Mouse (Mus musculus): ENCODE data around the gene Ermap. TPM values are rescaled to one million over a fixed set of nuclear protein-coding genes. Genes with fewer than 3 reads are reported as not detected.
A peak's percentile ranks its signal among the peaks of the same experiment; 100 is the strongest.

The Ermap gene
- polyA plus RNA-seq, 1 experiment from 2014 or later = 7.0 TPM

DNA sequence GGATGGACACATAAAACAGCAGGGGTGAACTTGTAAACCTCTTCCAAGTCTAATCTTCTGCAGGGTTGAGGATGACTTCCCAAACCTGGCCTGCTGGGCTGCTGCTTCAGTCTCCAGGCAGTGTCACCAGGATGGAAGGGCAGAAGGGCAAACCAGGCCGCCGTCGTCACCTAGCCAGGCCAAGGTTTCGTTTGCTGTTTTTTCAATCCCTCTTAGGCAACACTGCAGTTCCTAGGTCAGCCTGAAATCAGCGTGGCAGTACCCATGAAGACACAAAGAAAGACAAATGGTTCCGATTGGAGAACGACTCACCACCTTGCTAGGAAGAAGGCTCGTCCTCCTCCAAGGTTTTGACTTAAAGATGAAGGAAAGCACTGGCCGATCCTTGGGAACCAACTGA lies 35.9 kb upstream of the Ermap start:
- Histone ChIP-seq H3K27me3 (ENCODE audit: control insufficient read depth, insufficient read depth, low read length) (no peaks in the 10 kb centered on the region), H3K9me3 (replicated peaks; ENCODE audit: control insufficient read depth, low read length) (no peaks in the 10 kb centered on the region), H3K9ac (replicated peaks; ENCODE audit: low read length) (no peak overlapping the region), H3K4me2 (ENCODE audit: low read depth, low read length) (no peak overlapping the region), H3K4me1 (ENCODE audit: control insufficient read depth, insufficient read depth, low read length) (no peaks in the 10 kb centered on the region), H3K27ac (replicated peaks; ENCODE audit: low read depth, low read length) (no peak overlapping the region), H3K36me3 (replicated peaks; ENCODE audit: control insufficient read depth, insufficient read depth, low read depth, low read length) (peaks cover 14% of the 10 kb centered on the region), H3K4me3 (ENCODE audit: low read depth, low read length) (no peak overlapping the region)
- DNase-seq (ENCODE audit: low spot score) (no peak), ATAC-seq (replicated peaks; ENCODE audit: insufficient number of reproducible peaks, low FRiP score, low TSS enrichment, low read depth) (no peak)
- WGBS = 90% methylated on average over 9 of the region's 9 CpGs

- H3K9me3 ChIP-seq (replicated peaks; ENCODE audit: control insufficient read depth, low read length) = no peaks in the 10 kb centered on the region
- H3K27me3 ChIP-seq (ENCODE audit: control insufficient read depth, insufficient read depth, low read length) = no peaks in the 10 kb centered on the region
- H3K4me1 ChIP-seq (ENCODE audit: control insufficient read depth, insufficient read depth, low read length) = no peaks in the 10 kb centered on the region
- WGBS = 93% methylated on average over 3 of the region's 3 CpGs
- no peak overlapping the region for H3K27ac ChIP-seq (replicated peaks; ENCODE audit: low read depth, low read length)
- H3K9ac ChIP-seq (replicated peaks; ENCODE audit: low read length) = no peak overlapping the region
- no peak for ATAC-seq (replicated peaks; ENCODE audit: insufficient number of reproducible peaks, low FRiP score, low TSS enrichment, low read depth)
- DNase-seq (ENCODE audit: low spot score) = no peak
- H3K4me2 ChIP-seq (ENCODE audit: low read depth, low read length) = no peak overlapping the region
- H3K36me3 ChIP-seq (replicated peaks; ENCODE audit: control insufficient read depth, insufficient read depth, low read depth, low read length) = peaks cover 14% of the 10 kb centered on the region
- H3K4me3 ChIP-seq (ENCODE audit: low read depth, low read length) = no peak overlapping the region
These were observed 34.7 kb upstream of the Ermap start for GRCm38 (mm10) chr4:119224534-119224933.

DNA sequence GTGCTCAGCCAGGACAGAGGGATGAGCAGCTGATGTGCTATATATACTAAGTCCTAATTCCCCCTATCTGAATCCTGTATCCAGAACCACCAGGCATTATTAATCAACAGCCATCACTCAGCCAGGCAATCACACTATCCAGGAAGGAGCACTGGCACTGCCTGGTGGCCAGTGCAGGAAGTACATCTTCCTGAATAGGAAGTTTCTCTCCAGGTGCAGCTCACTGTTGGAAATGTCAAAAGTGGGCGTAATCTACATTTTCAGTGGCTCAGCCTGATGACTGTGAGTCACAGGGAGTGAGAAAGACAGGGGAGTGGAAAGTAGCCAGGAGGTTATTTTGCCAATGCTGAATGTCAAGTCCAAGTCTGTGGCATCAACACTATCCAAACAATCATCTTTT lies 33.9 kb upstream of the Ermap start:
- H3K36me3 ChIP-seq (replicated peaks; ENCODE audit: control insufficient read depth, insufficient read depth, low read depth, low read length) = peaks cover 14% of the 10 kb centered on the region
- H3K9ac ChIP-seq (replicated peaks; ENCODE audit: low read length) = no peak overlapping the region
- 96% methylated on average over 1 of the region's 1 CpGs for WGBS
- no peaks in the 10 kb centered on the region for H3K4me1 ChIP-seq (ENCODE audit: control insufficient read depth, insufficient read depth, low read length)
- no peaks in the 10 kb centered on the region for H3K9me3 ChIP-seq (replicated peaks; ENCODE audit: control insufficient read depth, low read length)
- no peaks in the 10 kb centered on the region for H3K27me3 ChIP-seq (ENCODE audit: control insufficient read depth, insufficient read depth, low read length)
- no peak overlapping the region for H3K27ac ChIP-seq (replicated peaks; ENCODE audit: low read depth, low read length)
- DNase-seq (ENCODE audit: low spot score) (peak; percentile 48), ATAC-seq (replicated peaks; ENCODE audit: insufficient number of reproducible peaks, low FRiP score, low TSS enrichment, low read depth) (no peak)
- H3K4me2 ChIP-seq (ENCODE audit: low read depth, low read length) = no peak overlapping the region
- H3K4me3 ChIP-seq (ENCODE audit: low read depth, low read length) = no peak overlapping the region

- DNase-seq (ENCODE audit: low spot score) (peak; percentile 18), ATAC-seq (replicated peaks; ENCODE audit: insufficient number of reproducible peaks, low FRiP score, low TSS enrichment, low read depth) (no peak)
- whole genome bisulfite sequencing = 11% methylated on average over 11 of the region's 11 CpGs
- Histone ChIP-seq H3K4me1 (ENCODE audit: control insufficient read depth, insufficient read depth, low read length) (no peaks in the 10 kb centered on the region), H3K27me3 (ENCODE audit: control insufficient read depth, insufficient read depth, low read length) (no peaks in the 10 kb centered on the region), H3K36me3 (replicated peaks; ENCODE audit: control insufficient read depth, insufficient read depth, low read depth, low read length) (no peaks in the 10 kb centered on the region), H3K9me3 (replicated peaks; ENCODE audit: control insufficient read depth, low read length) (no peaks in the 10 kb centered on the region), H3K4me2 (ENCODE audit: low read depth, low read length) (no peak within 1 kb of the TSS), H3K27ac (replicated peaks; ENCODE audit: low read depth, low read length) (no peak within 1 kb of the TSS), H3K9ac (replicated peaks; ENCODE audit: low read length) (no peak within 1 kb of the TSS), H3K4me3 (ENCODE audit: low read depth, low read length) (no peak within 1 kb of the TSS)
These were observed 28.4 kb upstream of the Ermap start, which contains the start of gene Tmem269 for GRCm38 (mm10) chr4:119218169-119218568. Tmem269 (minus strand) TSS chr4:119218217.

GRCm38 (mm10) chr4:119216667-119217066 lies 26.9 kb upstream of the Ermap start:
- Histone ChIP-seq H3K9ac (replicated peaks; ENCODE audit: low read length) (no peak overlapping the region), H3K4me3 (ENCODE audit: low read depth, low read length) (no peak overlapping the region), H3K27ac (replicated peaks; ENCODE audit: low read depth, low read length) (no peak overlapping the region), H3K9me3 (replicated peaks; ENCODE audit: control insufficient read depth, low read length) (no peaks in the 10 kb centered on the region), H3K27me3 (ENCODE audit: control insufficient read depth, insufficient read depth, low read length) (no peaks in the 10 kb centered on the region), H3K4me2 (ENCODE audit: low read depth, low read length) (no peak overlapping the region), H3K4me1 (ENCODE audit: control insufficient read depth, insufficient read depth, low read length) (no peaks in the 10 kb centered on the region), H3K36me3 (replicated peaks; ENCODE audit: control insufficient read depth, insufficient read depth, low read depth, low read length) (no peaks in the 10 kb centered on the region)
- 82% methylated on average over 8 of the region's 8 CpGs for WGBS
- ATAC-seq (replicated peaks; ENCODE audit: insufficient number of reproducible peaks, low FRiP score, low TSS enrichment, low read depth) (no peak), DNase-seq (ENCODE audit: low spot score) (no peak)

- Histone ChIP-seq H3K27me3 (ENCODE audit: control insufficient read depth, insufficient read depth, low read length) (no peaks in the 10 kb centered on the region), H3K4me1 (ENCODE audit: control insufficient read depth, insufficient read depth, low read length) (no peaks in the 10 kb centered on the region), H3K9ac (replicated peaks; ENCODE audit: low read length) (no peak overlapping the region), H3K4me2 (ENCODE audit: low read depth, low read length) (no peak overlapping the region), H3K4me3 (ENCODE audit: low read depth, low read length) (no peak overlapping the region), H3K27ac (replicated peaks; ENCODE audit: low read depth, low read length) (no peak overlapping the region), H3K36me3 (replicated peaks; ENCODE audit: control insufficient read depth, insufficient read depth, low read depth, low read length) (no peaks in the 10 kb centered on the region; the same call in 1 of the 2 replicates), H3K9me3 (replicated peaks; ENCODE audit: control insufficient read depth, low read length) (no peaks in the 10 kb centered on the region)
- peak; percentile 83 for DNase-seq (ENCODE audit: low spot score)
- 14% methylated on average over 8 of the region's 8 CpGs for WGBS
- ATAC-seq (replicated peaks; ENCODE audit: insufficient number of reproducible peaks, low FRiP score, low TSS enrichment, low read depth) = no peak
These were observed 14.9 kb upstream of the Ermap start for GRCm38 (mm10) chr4:119204672-119205071.

DNA sequence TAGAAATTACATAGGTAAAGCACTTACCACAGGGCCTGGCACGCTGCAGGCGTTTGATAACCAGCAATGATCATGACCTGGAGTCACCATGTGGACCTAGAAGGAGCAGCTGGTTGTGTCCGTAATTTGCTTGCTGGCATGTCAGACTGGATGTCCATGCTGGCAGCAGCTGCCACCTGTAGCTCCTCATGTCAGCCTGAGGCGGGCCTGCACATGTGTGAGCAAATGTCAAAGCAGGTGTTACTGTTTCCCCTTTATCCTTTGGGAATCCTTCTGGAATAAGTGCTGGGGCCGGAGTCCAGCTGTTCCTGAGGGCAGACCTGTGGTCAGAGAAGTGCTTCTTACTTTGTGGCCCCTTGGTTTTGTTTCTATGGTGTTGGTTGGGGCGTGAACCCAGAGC lies 8.3 kb upstream of the Ermap start:
- Histone ChIP-seq H3K9me3 (replicated peaks; ENCODE audit: control insufficient read depth, low read length) (no peaks in the 10 kb centered on the region), H3K4me2 (ENCODE audit: low read depth, low read length) (no peak overlapping the region), H3K36me3 (replicated peaks; ENCODE audit: control insufficient read depth, insufficient read depth, low read depth, low read length) (no peaks in the 10 kb centered on the region; the same call in none of the 2 replicates), H3K27me3 (ENCODE audit: control insufficient read depth, insufficient read depth, low read length) (no peaks in the 10 kb centered on the region), H3K4me1 (ENCODE audit: control insufficient read depth, insufficient read depth, low read length) (no peaks in the 10 kb centered on the region; the same call in 1 of the 2 replicates), H3K4me3 (ENCODE audit: low read depth, low read length) (no peak overlapping the region), H3K27ac (replicated peaks; ENCODE audit: low read depth, low read length) (no peak overlapping the region), H3K9ac (replicated peaks; ENCODE audit: low read length) (no peak overlapping the region)
- no peak for DNase-seq (ENCODE audit: low spot score)
- WGBS = 83% methylated on average over 6 of the region's 6 CpGs
- no peak for ATAC-seq (replicated peaks; ENCODE audit: insufficient number of reproducible peaks, low FRiP score, low TSS enrichment, low read depth)

GRCm38 (mm10) chr4:119195582-119196320 lies 5.9 kb upstream of the Ermap start:
- 9% methylated on average over 18 of the region's 18 CpGs for WGBS
- H3K36me3 ChIP-seq (replicated peaks; ENCODE audit: control insufficient read depth, insufficient read depth, low read depth, low read length) = no peaks in the 10 kb centered on the region; the same call in none of the 2 replicates
- peak overlapping the region; percentile 66 for H3K4me2 ChIP-seq (ENCODE audit: low read depth, low read length)
- peak overlapping the region; percentile 79 for H3K4me3 ChIP-seq (ENCODE audit: low read depth, low read length)
- DNase-seq (ENCODE audit: low spot score) (no peak), ATAC-seq (replicated peaks; ENCODE audit: insufficient number of reproducible peaks, low FRiP score, low TSS enrichment, low read depth) (no peak; the same call in 1 of the 2 replicates)
- H3K9me3 ChIP-seq (replicated peaks; ENCODE audit: control insufficient read depth, low read length) = no peaks in the 10 kb centered on the region
- no peaks in the 10 kb centered on the region; the same call in 1 of the 2 replicates for H3K4me1 ChIP-seq (ENCODE audit: control insufficient read depth, insufficient read depth, low read length)
- H3K27me3 ChIP-seq (ENCODE audit: control insufficient read depth, insufficient read depth, low read length) = no peaks in the 10 kb centered on the region
- peak overlapping the region; percentile 47 for H3K27ac ChIP-seq (replicated peaks; ENCODE audit: low read depth, low read length)
- peak overlapping the region; percentile 79 for H3K9ac ChIP-seq (replicated peaks; ENCODE audit: low read length)
